Mouse (Mus musculus) liver, adult 2 months (tissue): ENCODE data around the gene Col12a1.

ENCODE experiments used
- CTCF ChIP-seq: fragments of 200-500 bp; IDR thresholded peaks from 2 replicates; pipeline ENCODE4 v1.5.1; 2011; ENCODE audit warnings: low read depth, low read length, control low read depth
- POLR2A ChIP-seq: fragments of 200-500 bp; IDR thresholded peaks from 2 replicates; pipeline ENCODE4 v1.6.1; 2011; ENCODE audit warnings: low read length, control low read depth; ENCODE audit not compliant: insufficient read depth; ENCODE audit errors: extremely low read depth

DNA sequence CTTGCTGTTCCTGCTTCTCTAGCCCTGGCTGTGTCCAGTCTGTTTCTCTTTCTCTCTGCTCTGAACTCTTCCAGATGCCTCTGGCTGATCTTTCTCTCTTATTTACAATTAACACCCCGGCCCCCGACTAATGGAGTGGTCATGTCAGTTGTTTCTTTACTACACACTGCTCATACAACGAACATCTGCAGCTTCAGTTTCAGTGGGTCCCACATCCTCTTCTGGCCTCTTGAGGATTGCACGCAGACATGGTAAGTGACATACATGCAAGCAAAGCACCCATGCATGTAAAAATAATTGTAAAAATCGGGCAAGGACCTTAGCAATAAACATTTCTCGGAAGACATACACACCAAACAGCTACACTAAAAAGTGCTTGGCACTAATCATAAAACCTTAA is 17.0 kb upstream of the Col12a1 start:
- no peak for TF ChIP-seq CTCF
- TF ChIP-seq POLR2A, result no peak
